Mouse (Mus musculus): Measurements from ENCODE around the gene Pla2g6.

Gene Pla2g6

DNA sequence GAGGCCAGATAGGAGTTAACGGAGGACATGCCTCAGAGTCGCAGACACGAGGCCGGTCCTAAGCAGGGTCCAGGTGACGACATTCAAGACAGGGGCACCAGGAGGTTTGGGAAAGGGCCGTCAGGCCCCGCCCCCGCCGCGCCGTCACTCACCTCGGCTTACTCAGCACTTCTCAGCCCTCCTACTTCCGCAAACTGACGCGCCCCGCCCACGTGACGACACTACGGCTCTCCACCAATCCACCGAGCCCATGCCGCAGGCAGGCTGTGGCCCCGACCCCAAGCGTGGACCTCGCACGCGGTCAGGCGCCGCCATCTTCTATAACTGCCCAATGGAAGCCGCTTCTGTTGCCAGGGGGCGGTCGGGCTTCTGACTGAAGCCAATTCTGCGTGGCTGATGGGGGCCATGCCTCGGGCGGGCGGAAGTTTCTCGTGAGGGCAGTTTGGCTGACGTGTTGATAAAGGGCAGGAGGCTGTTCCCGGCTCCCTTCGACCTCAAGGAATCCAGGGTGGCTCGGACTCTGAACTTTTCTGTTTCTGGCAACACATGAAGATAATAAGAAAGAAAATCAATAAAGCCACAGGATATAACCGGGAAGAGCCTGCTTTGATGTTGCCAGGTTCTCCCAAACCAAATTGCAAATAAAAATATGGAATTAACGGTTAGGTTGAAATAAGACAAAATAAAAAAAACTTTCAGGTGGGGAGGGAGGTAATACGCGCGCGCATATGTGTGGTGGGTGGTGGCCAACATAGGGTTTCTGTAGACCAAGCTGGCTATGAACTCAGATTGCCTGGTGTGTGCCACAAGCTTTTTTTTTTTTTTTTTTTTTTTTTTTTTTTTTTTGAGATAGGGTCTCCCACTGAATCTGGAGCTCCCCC, at the start of gene Pla2g6:
Pla2g6 (minus strand) TSS at position 333 of the 881 bp plus-strand sequence.
- peak; percentile 99 for DNase-seq (ENCODE audit: low read depth, low spot score)

DNA sequence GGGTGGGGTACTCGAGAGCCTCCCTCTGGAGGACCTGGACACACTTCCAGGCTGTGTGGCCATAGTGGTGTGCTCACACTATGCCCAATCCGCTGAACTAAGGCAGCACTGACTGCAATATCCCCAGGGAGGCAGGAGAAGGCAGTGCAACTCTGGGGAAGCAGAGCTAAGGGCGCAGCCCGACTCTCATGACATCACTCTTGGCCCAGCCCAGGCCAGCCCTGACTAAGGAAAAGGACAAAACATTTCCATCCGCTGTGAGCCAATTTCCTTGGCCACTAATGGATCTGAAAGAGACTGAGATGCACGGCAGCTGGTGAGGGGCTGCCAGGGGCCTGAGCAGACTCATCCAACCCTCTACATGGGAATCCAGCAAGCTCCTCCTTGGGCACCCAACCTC, 49.5 kb upstream of the Pla2g6 start:
- no peak for DNase-seq (ENCODE audit: low read depth, low spot score)

DNA sequence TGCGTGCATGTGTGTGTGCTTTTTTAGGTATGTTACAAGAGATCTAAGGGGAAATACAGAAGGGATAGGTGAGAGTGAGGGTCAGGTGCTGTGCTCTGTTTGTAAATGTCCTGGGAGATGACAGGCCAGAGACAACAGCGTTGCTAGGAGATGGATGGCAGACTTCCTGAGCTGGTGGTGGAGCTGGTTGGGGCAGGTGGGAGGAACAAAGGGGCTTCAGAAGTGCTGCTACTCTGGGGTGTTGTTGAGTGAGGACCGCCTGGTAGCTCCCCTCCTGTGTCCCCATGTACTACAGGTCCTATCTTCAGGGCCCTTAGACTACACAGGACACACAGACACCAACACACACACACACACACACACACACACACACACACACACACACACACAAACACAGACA, 46.6 kb upstream of the Pla2g6 start:
- no peak for DNase-seq (ENCODE audit: low read depth, low spot score)

DNA sequence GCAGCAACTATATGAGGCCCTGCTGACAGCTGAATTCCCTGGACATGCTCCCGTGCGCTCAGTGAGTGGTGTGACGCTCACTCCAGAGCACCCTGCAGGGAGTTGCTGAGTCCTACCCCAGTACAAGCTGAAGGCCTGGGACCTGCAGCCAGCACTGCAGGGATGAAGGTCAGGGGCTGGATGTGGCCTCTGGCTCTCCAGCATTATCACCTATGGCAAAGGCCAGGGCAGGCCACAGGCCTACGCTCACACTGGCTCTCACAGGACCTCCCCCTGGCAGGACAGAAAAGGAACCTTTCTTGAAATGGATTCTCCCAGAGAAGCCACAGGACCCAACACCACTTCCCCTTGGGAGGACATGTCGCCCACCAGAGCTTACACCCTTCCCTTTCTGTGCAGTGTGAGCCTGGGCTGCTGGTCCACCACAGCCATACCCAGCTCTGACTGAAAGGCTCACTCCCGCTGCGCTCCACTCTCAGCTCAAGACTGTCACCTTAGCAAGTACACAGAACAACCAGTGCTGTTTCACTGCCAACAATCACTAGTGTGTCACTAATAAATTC, 42.2 kb upstream of the Pla2g6 start:
- no peak for DNase-seq (ENCODE audit: low read depth, low spot score)

DNA sequence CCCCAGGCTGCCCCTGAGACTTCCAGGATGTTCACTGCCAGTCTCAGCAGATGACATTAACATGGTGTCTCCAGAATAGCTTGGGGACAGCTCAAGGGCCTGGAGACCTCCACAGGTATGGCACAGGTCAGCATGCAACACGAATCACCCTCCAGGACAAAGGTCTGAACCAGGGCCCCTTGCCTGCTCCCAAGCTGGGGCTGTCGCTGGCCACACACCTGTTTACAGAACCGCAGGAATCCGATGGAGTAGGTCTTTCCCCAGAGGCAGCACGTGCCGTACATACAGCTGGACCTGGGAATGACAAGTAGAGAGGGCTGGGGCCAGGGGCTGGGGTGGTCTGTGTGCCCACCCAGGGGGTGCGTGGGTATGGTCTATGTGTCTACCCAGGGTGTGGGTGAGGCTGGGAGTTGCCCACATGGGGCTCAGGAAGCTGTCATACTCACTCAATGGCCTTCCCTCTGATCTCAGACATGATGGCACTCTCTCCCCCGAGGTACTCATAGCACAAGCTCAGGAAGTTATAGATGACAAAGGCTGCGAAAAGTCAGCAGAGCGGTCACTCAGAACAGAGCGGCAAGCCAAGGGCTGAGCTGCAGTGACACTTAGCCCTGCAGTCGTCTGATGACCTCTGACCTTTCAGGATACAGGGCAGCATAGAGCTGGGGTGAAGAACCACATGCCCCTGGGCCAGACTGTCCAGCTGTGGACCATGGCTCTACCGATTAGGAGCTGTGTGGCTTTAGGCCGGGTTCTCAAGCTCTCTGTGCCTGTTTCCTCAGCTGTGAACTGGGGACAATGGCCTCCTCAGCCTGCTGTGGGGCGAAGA, 41.5 kb upstream of the Pla2g6 start:
- no peak for DNase-seq (ENCODE audit: low read depth, low spot score)

DNA sequence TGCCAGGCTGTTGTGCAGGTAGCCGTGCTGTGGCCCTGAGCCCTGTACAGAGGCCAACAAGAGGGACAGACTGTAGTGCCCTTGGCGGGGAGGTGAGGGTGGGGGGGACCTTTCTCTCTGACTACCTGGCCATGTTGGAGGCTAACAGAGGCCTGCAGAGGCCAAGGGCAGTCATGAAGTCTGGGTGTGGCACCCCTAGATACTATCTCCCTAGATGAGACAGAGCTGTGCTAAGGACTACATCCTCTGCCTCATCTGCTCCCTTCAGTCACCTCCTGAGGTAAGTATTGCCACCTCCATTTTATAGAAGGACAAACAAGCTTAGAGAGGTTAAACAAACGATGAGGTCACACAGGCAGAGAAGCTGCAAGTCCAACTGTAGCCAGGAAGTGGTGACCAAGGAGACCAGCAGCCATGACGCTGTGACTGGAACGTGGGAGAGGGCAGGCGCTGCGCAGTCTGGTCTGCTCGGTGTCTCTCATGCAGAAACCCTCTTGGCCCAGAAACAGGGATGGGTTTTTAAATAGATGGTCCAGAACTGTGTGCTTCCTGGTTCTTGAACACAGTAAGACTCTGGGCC, 40.8 kb upstream of the Pla2g6 start:
- DNase-seq (ENCODE audit: low read depth, low spot score): no peak

DNA sequence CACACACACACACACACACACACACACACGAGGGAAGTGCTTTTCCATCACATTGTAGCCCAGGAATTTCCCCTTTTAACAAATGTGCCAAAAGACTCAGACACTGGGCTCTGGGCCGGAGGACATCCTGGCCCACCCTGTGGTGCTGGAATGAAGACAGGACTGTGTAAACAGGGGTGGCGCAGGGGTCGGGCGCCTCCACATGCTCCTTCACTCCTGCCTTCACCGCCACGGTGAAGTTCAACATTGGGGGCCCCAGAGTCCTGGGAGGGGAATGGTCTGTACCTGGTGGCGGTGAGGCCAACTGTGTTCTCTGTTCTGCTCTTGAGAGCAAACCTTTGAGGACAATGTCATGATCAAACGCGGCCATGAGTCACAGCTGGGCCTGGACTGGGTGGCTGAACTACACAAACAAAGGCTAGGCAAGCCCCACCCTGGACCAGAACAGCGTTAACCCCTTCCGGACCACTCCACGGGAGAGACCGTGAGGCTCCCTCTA, 40.2 kb upstream of the Pla2g6 start:
- DNase-seq (ENCODE audit: low read depth, low spot score): no peak

DNA sequence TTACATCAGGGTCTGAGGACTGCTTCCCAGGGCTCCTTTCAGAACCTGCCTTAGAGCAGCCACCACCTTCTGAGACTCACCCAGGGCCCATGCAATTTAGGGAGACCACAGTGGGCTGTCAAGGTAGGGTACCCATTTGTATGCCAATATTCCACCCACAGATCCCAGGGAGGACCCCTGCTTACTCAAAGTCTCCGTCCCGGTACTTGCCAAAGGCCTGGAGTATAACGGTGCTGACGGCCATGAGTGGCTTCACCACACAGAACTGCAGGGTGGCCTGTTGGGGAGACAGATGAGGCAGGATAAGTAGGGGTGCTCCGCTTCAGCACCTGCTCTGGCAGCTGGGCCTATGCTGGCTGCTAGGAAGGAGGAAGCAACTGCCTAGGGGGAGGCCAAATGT, 38.2 kb upstream of the Pla2g6 start:
- no peak for DNase-seq (ENCODE audit: low read depth, low spot score)

DNA sequence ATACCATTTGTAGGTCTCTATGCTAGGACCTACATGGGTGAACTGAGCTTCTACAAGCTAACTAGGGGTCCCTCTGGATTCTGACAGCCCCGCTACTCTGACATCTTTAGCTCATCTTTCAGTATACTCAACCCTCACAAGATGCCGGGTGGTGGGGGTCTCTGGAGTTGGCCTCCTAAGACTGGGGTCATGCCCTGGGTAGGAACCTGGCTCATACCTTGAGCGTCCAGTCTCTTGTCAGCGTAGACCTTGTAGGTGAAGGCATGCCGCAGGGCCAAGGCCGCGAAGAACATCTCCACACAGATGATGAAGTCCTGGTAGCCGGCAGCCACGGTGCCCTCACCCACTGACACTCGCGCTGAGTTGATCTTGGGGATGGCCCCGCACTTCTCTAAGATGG, 36.9 kb upstream of the Pla2g6 start:
- DNase-seq (ENCODE audit: low read depth, low spot score): no peak

DNA sequence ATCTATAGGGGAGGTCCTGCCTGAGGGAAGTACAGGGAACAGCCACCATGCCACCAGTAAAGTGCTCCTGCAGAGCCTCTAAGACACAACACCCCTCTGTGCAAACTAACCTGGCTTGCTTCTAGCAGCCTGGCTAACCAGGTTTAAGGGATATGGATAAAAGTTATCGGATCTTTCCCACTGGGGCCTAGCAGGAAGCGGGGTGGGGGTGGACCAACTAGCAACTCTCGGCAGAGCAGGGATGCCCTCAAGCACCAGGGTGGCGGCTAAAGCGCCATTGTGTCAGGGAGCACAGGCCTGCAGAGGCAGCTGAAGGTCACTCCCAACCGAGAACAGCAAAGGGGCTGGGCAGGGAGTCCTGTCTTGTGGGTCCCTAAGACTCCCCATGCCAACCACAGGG, 35.9 kb upstream of the Pla2g6 start:
- no peak for DNase-seq (ENCODE audit: low read depth, low spot score)

DNA sequence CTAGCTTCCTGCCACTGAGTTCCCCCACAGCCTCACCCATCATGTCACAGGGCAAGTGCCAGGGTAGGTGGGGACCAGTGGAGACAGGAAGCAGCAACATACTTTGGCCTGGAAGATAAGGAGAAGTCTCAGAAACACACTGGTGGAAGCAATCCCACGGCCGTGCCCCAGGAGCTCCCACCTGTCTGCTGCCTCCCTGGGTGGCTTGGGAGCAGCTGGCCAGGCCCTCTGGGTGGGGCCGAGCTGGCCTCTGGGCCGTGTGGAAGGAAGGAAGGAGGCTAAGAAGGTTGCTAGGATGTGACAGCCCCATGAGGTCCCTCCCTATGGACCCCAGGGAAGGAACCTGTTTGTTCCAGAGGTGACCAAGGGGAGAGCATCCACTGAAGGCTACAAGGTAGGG, 32.8 kb upstream of the Pla2g6 start:
- no peak for DNase-seq (ENCODE audit: low read depth, low spot score)

DNA sequence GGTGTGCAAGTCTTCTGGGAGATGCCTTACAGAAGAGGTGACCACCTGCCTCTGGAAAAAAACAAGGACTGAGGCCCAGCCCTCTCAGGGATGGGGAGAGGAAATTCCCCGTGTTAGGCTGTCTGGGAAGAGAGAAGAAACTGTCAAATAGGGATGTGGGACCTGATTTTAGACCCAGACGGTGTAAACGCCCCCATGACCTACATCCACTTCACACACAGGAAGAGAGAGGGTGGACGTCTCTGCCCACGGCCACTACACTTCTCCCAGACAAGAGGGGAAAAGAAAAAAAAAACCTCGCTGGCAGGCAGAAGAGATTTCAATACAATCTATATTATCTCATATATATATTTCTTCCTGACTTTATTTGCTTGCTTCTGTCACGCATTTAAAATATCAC, 32.2 kb upstream of the Pla2g6 start:
- DNase-seq (ENCODE audit: low read depth, low spot score): no peak

DNA sequence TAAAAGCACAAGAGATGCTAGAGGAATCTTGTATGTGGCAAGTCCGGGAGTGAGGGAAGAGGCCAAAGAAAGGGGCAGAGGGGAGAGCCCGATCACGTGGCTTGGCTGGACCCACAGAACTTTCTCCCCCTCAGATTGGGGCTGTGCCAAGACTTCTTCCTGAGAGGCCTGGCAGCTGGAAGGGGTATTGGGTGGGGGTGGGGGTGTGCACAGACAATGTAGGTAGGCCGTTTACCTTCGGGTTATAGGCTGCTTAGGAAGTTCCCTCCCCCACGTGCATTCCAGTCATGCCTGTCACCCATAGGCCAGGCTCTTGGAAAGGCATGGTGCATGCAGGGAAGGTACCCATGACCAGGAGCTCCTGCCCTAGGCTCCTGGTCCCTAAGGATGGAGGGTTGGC, 31.8 kb upstream of the Pla2g6 start:
- DNase-seq (ENCODE audit: low read depth, low spot score): no peak

DNA sequence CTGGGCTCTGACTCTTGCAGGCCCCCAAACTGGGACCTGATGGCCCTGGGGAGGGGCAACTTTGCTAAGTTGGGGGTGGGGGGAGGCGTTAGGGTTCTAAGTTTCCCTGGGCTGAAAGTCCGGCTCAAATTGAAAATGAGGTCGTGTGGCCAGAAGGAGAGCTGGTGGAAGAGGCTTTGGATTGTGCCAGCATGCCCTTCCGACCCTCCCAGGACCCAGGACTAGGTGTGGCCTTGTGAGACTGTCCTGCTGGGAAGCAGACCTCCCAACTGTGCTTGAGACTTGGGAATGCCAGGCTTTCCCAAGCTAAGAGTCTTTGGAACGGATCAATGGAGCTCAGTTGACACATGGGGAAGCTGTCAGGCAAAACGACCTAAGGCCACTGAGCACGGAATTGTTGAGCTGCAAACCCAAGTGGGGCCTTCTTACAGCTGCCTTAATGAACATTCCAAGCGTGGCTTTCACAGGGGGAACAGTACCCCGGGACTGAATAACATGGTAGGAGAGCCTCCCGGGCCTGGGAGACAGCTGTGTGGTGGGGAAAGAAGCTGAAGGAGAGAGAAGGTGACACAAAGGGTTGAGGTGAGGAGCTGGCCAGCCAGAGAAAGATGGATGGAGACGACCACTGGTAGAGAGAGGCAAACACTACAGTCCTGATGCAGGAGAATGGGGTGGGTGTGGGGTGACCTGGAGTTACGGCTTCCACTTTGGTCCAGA, 29.9 kb upstream of the Pla2g6 start:
- no peak for DNase-seq (ENCODE audit: low read depth, low spot score)

DNA sequence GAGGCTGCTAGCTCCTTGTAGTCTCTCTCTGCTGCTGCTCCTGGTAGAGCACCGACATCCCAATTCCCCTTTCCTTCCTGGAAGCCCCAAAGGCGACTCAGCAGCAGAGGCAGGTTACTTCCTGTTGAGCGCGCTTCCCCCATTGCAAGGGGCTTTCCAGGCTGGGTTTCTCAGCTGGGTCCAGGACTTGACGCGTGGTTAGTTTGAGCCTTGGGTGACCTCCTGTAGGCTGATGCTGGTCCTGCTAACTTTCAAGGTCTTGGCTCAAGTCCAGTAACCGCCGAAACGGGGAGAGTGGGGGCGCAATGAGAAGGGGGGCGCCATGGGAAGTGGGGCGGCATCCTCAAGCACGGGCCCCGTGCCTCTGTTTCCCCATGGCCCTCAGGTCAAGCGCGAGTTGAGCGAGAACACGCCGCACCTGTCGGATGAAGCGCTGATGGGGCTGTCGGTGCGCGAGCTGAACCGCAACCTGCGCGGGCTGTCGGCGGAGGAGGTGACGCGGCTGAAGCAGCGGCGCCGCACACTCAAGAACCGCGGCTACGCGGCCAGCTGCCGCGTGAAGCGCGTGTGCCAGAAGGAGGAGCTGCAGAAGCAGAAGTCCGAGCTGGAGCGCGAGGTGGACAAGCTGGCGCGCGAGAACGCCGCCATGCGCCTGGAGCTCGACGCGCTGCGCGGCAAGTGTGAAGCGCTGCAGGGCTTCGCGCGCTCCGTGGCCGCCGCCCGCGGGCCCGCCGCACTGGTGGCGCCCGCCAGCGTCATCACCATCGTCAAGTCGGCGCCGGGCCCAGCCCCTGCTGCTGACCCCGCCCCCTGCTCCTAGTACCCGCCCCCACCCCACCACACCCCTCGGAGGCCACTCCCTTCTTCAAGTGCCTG, 29.1 kb upstream of the Pla2g6 start:
- DNase-seq (ENCODE audit: low read depth, low spot score): peak; percentile 45

DNA sequence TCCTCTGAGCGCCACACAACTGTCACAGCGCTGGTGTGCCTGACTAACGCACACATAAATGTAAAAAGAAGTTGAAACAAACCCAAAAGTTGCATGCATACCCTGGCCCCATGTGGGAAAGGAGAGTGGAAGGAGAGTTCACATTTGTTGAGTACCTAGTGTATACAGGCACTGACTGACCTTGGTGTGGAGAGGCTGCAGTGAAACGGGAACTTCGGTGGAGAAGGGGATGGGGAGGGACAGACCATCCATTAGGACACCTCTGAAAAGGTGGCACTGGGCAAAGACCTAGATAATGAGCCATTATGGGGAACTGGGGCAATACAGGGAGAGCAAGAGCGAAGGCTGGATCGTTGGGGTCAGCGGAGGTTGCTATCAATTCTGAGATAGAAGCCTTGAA, 28.3 kb upstream of the Pla2g6 start:
- DNase-seq (ENCODE audit: low read depth, low spot score): no peak

DNA sequence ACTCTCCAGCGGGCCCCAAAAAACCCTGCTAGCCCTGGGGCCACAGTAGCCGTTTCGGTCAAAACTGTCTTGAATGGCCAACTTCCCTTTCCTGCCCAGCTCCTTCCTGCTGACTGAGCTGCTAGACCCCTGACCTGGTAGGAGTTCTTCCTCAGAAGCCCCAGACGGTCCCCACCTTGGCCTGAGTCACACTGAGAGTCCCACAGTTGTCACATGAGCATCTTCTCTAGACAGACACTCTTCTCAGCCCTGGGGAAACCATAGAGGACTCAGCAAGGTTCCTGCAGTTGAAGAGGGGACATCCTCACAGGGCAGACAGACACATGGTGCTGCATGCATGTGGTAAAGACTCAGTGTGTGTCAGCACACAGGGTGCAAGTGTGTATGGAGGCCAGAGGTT, 26.4 kb upstream of the Pla2g6 start:
- DNase-seq (ENCODE audit: low read depth, low spot score): no peak

DNA sequence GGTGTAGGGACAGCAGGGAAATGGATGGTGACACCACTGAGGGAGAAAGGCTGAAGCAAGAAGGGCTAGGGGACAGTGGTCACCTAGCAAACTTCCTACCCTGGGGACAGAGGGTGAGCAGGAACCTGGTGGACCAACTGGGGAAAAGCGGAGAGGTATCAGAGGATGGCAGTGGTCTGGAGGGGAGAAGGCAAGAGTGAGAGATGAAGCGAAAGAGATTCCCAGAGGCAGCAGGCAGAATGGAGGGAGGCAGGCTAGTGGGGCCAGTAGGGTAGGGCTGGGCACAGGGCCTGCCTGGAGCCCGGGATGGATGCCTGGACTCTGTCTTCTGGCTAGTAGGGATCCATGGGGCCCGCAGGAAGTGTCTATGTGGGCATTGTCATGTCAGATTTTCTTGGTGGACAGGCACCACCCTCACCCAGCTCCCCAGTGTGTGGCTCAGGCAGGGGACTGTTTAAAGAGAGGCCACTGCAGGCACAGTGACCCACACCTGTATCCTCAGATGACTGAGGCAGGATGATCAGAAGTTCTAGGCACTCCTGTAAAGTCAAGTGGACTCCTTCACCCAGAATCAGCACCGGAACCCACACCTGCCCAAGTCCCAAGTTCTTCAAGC, 25.6 kb upstream of the Pla2g6 start:
- no peak for DNase-seq (ENCODE audit: low read depth, low spot score)

DNA sequence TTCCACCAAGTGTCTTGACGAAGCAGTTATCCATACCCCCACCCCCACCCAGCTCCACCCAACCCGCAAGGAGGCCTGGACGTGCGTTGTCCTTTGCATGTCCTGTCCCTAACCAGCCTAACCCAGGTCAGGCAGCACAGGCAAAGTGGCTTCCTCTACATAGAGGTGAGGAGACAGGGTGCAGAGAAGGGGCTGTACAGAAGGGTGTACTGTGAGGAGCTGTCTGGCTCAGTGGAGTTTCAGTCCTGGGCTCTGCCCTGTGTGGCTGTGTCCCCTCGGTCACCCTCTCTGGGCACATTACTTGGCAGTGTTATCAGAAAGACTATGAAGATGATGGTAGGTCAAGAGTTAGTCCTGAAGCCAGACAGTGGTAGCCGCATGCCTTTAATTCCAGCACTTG, 24.3 kb upstream of the Pla2g6 start:
- no peak for DNase-seq (ENCODE audit: low read depth, low spot score)

DNA sequence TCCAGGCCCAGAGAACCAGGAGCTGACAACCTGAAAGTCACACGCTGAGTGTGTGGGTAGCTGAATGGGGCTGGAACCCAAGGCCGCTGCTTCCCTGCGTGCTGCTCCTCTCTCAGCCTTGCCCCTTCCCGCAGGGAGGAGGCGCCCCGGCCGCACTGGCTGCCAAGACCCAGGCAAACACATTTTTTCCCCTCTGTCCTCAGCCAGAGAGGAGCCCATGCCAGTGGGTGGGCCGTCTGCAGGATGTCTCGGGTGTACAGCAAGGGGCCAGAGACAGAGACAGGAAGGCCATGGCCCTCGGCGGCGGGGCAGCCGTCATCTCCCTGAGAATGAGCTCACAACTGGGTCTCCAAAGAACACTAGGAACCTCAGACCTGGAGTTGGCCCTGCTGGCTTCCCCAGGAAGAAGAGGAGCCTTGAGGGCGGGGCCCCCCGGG, 23.2 kb upstream of the Pla2g6 start:
- no peak for DNase-seq (ENCODE audit: low read depth, low spot score)
